Mouse (Mus musculus): ENCODE measurements around the gene Cep72. TPM values are rescaled to one million over a fixed set of nuclear protein-coding genes. Genes with fewer than 3 reads are reported as not detected.
"Not testable (repeated sequence)": the region's sequence is repeated elsewhere in the genome, so short reads cannot be mapped to it uniquely, and the experiment has no call there.

Gene Cep72
- total RNA-seq (2021): 1 to 10 TPM; 1.9 to 2.7 TPM
- long read RNA-seq, partial matches to known transcripts: 0 of 3 reads
- long read RNA-seq, other reads (novel, unspliced or antisense): 2 of 3 reads

DNA sequence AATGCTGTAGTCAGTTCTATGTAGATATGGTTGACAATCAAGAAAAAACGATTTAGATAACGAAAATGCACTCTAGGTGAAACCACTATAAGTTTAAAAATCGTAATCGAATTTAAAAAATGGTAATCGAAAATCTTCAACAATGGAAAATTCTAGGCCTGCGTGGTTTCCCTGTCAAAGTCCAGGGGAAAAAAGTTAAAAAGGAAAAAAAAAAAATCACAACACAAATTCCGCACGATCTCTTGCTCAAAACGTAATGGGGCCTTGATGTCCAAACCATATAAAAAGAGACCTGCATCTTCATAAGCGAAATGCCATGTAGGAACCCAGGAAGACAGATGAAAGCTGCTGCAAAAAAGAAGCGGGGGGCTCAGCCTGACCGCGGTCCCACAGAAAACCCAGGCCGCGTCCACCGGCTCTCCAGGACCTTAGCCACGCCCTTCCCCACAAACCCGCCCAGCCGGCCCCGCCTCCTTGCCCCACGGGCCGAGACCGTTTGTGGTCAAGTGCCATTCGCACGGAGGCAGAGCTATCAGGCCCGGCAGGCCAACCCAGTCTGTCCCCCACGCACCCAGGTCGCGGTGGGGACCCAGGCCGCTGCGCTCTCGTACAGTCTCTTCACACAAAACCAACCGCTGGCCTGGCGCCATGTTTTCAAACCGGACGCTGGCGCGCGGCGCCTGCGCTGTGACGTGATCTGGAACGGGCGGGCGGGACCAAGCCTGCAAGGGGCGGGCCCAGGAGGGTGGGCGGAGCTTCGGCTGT is at the start of gene Cep72:
Gene Cep72, minus strand, starts transcription at position 687 of the 765 bp plus-strand sequence.
- peak; percentile 94 to 95 for DNase-seq (ENCODE audit: low spot score in 2 of 2)

DNA sequence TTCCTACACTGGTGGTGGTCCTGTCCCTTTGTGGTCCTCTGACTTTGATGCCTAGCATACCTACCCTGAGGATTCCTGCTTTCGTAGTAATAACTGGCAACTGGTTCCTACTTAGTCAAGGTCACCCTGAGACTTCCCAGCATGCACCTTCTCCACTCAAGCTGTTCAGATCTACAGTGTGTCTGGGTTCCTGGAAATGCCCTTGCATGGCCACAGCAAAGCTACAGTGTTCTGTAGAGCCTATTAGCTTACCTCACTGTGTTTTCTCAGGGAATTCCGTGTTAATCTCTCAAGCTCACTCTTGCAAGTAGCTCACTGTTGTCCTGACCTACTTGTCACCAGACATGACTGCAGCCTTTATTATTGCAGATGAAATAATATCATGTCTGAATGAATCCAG is 45.3 kb upstream of the Cep72 start:
- DNase-seq (ENCODE audit: low spot score in 2 of 2): no peak

DNA sequence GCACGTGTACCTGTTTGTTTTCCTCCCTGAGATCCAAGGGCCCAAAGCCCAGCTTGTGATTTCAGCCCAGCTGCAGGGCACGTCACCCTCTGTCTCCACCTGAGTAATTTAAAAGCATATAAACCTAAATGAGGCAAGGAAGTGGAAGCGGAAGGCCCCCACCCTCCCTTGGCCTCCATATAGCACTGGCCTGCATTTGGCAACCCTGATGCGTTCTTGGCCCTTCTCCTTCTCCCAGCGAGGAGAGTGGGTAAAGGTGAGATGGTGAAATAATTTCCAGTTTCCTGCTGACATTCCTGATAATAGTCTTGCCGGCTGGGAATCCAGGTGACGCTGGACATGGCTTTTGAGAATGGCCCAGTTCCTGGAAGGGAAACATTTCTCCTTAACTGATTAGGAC is 42.3 kb upstream of the Cep72 start:
- DNase-seq (ENCODE audit: low spot score in 2 of 2): no peak

DNA sequence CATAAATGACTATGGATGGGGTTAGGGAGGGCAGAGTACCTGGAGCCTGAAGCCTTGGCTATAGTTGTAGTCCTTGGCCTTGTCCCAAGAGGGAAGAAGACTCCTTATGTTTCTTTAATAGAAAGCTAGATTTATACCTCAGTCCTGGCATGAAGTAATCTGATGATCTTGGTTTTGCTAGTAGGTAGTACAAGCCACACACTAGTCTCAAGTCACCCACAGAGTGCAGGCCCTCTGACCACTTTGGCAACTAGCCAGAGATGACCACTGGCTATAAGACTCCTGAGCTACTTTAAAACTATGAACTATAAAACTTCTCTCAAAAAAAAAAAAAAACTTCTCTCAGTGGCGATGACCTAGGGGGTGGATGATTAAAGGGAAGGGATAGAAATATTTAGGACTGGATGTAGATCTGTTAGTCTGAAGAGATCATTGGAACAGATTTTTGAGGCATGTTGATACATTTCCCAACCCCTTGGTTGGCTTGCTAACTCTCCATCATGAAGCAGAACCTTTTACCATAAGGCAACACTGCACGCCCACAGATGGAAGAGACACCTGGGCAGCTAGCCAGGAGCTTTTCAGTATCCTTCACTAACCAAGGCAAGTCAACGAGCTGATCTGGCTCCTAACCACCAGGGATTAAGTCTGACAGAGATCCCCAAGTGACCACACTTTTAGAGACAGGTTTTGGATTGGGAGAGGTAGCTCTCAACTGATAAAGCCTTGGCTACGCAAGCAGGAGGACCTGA is 40.9 kb upstream of the Cep72 start:
- DNase-seq (ENCODE audit: low spot score in 2 of 2): no peak

- no peak for DNase-seq (ENCODE audit: low spot score in 2 of 2)
These were observed 40.2 kb upstream of the Cep72 start for GRCm38 (mm10) chr13:74102108-74102830.

- no peak for DNase-seq (ENCODE audit: low spot score in 2 of 2)
These were observed 36.8 kb upstream of the Cep72 start for GRCm38 (mm10) chr13:74098913-74099312.

DNA sequence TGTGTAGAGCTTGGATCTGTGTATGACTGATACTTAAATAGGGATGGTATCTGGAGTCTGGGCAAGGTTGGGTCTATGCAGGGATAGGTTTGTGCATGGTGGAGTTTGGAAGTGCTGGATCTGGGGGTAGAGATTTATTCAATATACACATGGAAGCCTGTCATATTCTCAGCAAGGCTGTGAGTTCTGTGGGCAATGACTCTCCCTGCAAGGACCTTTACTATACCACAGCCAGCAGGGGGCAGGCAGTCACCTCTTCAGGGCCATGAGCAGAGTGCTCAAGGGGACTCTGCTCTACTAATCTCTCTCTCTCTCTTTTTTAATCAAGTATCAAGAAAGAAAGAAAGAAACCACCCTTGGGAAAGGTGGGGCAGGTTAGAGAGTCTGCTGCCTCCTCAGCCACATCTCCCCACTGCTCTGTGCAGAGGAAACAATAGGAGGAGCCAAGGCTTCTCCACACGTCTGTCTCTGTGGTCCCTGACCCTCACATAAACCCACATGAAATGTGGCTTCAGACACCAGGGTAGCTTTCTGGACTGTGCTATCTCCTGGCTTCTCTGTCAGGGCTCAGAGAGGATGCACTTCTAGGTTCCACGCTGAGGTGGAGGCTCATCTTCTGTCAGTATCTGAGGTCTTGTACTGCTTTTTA is 34.7 kb upstream of the Cep72 start:
- peak; percentile 68 to 78 for DNase-seq (ENCODE audit: low spot score in 2 of 2)

DNA sequence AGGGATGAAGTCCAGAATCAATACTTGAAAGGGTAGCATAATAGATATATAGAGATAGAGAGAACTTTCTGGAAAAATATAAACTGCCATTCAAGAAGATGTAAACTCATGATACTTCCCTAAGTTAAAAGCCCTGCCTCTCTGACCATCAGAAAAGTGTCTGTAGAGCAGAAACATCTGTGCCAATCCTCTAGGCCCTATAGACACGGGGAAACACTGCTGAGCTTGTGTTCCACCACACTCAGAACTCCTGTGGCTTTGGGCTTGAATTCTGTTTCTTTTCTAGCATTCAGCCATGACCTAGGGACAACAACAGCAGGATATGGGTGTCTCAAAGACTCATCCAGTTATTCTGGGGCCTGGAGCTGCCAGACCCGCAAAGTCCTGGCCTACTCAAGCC is 33.8 kb upstream of the Cep72 start:
- no peak for DNase-seq (ENCODE audit: low spot score in 2 of 2)

DNA sequence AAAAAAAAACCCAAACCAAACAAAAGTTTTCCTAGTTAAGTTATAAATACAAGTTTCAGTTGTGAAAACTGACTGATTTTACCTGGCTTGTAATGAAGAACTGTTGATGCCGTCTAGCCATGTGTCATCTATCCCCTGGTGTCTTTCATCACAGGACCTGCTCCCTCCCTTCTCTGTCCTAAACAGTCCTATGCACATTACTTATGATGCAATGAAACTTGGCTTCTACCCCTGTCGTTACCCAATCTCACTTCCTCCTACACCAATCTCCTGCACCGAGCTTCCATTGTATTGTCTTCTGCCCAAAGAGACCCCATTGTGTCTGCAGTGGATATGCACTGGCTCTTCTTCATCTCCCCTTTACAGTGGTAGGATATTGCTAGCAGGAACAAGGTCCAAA is 28.2 kb upstream of the Cep72 start:
- DNase-seq (ENCODE audit: low spot score in 2 of 2): no peak

DNA sequence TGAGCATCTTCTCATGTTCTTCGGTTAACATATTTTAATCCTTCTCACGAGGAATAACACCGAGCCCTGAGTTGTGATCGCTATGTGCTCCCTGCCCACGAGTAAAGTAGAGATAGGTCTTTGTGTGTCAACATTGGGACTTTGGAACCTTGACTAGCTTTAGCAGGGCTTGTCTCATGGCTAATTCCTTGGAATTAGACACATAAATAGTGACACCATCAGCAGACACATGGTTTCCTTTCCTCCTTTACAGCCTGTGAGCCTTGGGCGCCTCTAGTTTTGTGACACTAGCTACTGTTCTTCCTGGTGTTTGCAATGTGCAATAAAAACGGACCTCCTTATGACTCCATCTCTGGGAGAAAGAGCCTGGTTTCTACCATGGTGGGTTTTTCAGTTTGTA is 11.3 kb upstream of the Cep72 start:
- no peak for DNase-seq (ENCODE audit: low spot score in 2 of 2)

DNA sequence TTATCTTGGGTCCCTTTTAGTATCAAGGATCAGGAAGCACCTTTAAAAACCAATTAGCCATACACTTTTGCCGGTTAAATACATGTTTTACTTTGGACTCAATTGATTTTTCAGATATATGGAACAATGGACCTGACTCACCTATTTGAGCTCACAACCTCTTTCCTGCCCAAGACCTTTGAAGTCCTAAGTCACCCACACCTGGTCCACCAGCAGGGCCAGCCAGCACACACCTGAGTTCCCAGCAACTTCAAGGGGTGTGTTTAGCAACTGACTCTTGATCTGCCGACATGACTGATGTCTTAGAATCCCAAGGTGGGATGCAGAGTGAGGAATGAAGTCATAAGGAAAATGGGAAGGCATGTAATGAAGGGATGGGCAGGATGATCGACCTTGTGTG is 9.6 kb upstream of the Cep72 start:
- DNase-seq (ENCODE audit: low spot score in 2 of 2): no peak

- not testable (repeated sequence) for DNase-seq (ENCODE audit: low spot score in 2 of 2)
These were observed 9.1 kb upstream of the Cep72 start for GRCm38 (mm10) chr13:74071244-74071643.

DNA sequence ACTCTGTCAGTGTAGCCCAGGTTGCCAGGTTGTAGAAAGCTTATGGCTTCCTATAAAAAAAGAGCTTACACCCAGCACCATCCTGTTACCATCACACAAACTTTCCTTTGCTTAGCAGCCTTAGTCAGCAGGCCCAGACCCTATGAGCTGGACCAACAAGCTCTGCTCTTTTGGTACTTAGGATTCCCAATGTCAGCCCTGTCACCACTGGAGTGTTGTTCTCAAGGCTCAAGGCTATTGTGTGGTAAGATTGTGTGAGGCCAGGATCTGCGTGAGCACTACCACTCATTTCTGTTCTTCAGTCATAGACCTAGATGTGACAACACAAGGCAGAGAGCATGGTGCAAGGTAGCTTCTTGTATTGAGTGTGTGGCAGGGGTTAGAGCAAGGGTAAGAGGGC is 4.5 kb upstream of the Cep72 start:
- no peak for DNase-seq (ENCODE audit: low spot score in 2 of 2)

- no peak for DNase-seq (ENCODE audit: low spot score in 2 of 2)
These were observed 1.4 kb upstream of the Cep72 start for GRCm38 (mm10) chr13:74063340-74064050.

GRCm38 (mm10) chr13:74062378-74063128 is 454 bp upstream of the Cep72 start:
- no peak for DNase-seq (ENCODE audit: low spot score in 2 of 2)

DNA sequence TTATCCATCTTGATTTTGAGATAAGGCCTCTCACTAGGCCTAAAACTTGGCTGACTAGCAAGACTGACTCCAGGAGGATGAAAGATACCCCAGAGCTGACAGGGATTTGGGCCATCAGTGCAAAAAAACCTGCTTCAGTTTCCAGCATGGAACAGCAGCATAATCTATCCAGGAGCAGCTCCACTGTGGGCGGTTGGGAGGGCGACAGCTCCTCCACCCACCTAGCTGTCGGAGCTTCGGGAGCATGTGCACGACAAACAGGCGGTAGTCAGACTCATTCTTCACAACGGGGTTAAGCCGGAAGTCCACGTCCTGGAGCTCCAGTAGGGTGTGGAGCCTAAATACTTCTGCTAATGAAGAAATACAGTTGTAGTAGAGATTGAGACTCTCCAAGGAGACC is 4.0 kb downstream of the Cep72 start:
- DNase-seq (ENCODE audit: low spot score in 2 of 2): no peak

DNA sequence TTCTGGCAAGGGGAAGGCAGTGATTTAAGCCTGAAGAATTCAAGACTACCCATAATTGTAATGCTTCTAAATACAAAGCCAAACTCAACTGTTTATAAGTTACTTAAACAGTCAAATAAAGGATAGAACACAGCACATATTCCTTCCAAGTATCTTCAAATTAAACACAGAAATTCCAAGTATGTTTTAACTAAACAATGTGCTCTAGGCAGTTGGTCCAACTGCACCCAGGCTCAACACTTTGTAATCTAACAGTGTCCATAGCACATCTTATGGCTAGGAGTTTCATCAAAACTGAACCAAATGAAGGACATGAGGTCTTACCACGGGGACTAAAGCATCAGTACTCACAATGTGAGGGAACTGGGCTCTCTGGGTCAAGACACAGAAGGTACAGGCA is 5.9 kb downstream of the Cep72 start:
- DNase-seq (ENCODE audit: low spot score in 2 of 2): no peak

- no peak for DNase-seq (ENCODE audit: low spot score in 2 of 2)
These were observed 22.2 kb downstream of the Cep72 start for GRCm38 (mm10) chr13:74039926-74040325.

GRCm38 (mm10) chr13:74035776-74036175 is 26.3 kb downstream of the Cep72 start:
- no peak for DNase-seq (ENCODE audit: low spot score in 2 of 2)

GRCm38 (mm10) chr13:74034756-74035155 is 27.3 kb downstream of the Cep72 start:
- no peak for DNase-seq (ENCODE audit: low spot score in 2 of 2)
